Mouse (Mus musculus) testis, adult 2 months (tissue): ENCODE data around the gene Tsacc.

Experiments
- CTCF ChIP-seq: fragments of 200-500 bp; IDR thresholded peaks from 2 replicates; pipeline ENCODE4 v1.5.1; 2012; ENCODE audit warnings: low read depth, mild to moderate bottlenecking, inconsistent platforms, low read length, moderate library complexity; ENCODE audit not compliant: control insufficient read depth, insufficient read depth, insufficient replicate concordance
- POLR2A ChIP-seq: fragments of 200-500 bp; IDR thresholded peaks from 2 replicates; pipeline ENCODE4 v1.6.1; 2012; ENCODE audit warnings: low read depth, mild to moderate bottlenecking, inconsistent platforms, low read length, moderate library complexity; ENCODE audit not compliant: control insufficient read depth

DNA sequence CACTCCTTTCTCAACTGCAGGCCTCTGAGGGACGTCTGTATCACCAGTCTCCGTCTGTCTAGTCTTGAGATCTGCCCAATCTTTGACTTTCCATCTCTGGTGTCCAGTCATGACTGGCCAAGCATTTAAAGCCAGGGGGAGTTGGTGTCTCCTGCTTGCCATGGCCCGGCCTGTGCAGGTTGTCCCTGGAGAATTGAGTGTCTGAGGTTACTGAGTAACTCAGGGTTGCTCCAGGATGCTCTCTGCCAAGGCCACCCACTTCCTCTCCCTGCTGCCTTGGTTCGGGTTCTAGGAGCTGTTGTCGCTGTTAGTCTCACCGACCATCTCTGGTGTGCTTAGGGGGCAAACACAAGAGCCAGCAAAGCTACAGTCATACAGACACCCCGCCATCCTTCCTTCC lies 40.4 kb downstream of the Tsacc start:
- no peak for TF ChIP-seq CTCF
- TF ChIP-seq POLR2A: no peak
